Mouse (Mus musculus): ENCODE measurements around the gene Henmt1. TPM values are rescaled to one million over a fixed set of nuclear protein-coding genes. Genes with fewer than 3 reads are reported as not detected.

The Henmt1 gene
- not detected in 2 replicates for polyA plus RNA-seq (2012; rRNA removed)

DNA sequence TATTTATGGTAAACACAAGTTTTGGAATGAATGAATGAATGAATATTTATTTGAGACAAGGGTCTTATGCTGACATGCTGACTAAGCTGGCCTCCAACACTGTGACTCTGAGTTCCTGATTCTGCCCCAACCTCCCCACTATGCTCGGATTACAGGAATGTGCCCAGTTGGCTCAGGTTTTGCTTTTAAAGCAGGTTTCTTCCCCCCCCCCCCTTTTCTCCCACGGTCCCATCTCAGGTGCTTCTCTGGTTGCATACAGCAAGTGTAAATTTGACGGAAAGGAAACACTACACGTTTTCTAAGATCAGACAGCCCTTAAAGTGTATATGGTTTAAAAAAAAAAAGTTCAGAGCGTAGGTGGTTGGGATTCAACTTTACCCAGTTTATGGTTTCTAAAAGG, at the start of gene Henmt1:
TSS of gene Henmt1 (plus strand) at position 301 of the 400 bp plus-strand sequence.

DNA sequence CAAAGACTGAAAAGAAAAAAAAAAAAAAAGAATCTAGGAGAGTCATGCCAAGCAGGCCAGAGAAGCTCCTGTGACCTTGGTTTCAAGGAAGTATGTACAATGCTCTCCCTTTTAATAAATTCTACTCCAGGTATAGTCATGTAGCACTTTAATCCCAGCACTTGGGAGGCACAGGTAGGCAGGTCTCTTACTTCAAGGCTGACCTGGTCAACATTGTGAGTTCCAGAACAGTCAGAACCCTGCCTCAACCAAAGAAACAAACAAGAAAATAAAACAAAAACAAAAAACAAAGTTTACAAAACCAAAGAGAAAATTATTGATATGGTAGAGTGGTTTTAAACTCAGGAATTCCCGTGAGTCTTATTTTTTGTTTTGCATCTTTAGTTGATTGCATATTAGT, 49.8 kb upstream of the Henmt1 start, which contains the start of gene Fndc7:
TSS of gene Fndc7 (minus strand) at position 101 of the 400 bp plus-strand sequence.

DNA sequence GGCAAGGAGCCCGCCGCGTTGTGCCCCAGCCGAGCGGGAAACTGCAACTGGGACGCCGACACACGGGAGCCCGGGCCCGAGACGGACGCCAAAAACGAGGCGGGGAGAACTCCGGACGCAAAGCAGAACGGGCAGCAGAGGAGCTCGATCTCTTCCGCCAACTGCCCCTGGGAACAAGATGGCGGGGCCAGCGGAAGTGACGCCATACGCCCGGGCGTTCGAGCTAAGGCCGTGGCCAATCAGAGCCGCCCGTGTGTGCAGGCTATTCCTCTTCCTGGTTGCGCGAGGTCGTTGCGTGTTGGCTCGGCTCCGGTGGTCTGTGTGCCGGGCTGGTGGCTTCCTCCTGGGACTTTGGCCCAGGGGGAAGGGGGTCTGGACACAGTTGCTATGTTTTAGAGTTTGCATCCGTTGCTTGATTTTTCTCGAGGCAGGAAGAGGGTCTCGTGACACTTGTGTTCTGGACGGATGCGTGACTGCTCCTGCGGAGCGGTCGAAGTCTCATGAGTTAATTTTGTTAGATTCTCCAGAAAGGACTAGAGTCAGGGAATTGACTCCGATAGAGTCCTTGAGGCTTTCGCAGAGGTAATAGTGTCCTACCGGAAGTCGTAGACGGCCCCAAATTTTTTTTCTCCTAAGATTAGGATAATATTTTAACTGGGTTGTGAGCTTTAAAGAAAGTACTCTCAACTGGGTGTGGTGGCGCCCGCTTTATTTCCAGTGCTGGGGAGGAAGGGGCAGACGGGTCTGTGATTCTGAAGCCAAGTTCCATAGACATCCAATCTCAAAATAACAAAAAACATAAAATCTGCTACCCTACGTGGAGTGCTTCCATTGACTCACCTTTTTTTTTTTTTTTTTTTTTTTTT, 27.9 kb upstream of the Henmt1 start, which contains the start of gene Prpf38b:
TSS of gene Prpf38b (minus strand) at position 180 of the 866 bp plus-strand sequence.

DNA sequence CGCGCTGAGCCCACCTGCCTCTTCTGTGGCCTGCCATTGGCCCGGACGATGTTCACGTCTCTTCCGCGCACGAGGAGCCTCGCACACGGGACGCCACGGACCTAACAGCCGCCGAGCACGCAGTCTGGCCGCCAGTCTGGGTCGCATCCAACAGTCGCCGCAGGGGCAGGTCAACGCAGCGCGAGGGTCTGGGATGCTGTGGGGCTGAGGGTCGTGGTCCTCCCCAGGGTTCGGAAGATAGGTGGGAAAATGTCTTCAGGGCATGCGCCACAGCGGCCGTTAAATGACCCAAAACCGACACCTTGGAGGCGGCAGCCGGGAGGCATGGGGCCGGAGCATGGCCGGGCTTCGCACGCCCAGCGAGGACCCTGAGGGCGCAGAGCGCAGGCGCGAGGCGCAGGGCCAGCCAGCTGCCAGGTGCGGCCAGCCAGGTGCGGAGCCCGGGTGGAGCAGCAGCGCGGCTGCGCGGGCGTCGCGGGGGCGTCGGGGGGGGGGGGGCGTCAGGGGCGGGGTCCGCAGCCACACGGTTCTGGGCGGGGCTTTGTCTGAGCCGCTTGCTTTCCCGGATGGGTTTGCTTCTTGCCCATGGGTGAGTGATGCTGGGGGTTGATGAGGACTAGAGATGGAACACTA, 444 bp downstream of the Henmt1 start, which contains the start of gene Gm9857:
TSS of gene Gm9857 (minus strand) at position 445 of the 633 bp plus-strand sequence.

Other genes starting within 250 kb of the Henmt1 start
- gene Gpsm2, start 217.6 kb upstream of the Henmt1 start, polyA plus RNA-seq (2012; rRNA removed) = 2.4 TPM in 2 replicates
- gene Aknad1, start 200.2 kb upstream of the Henmt1 start, polyA plus RNA-seq (2012; rRNA removed) = not detected in 2 replicates
- gene Stxbp3, start 99.3 kb upstream of the Henmt1 start, polyA plus RNA-seq (2012; rRNA removed) = 0.57 and 1.3 TPM in 2 replicates
- gene Fndc7, start 49.9 kb upstream of the Henmt1 start, polyA plus RNA-seq (2012; rRNA removed) = 0.06 and 0.17 TPM in 2 replicates
- gene Prpf38b, start 28.1 kb upstream of the Henmt1 start, polyA plus RNA-seq (2012; rRNA removed) = 19.2 and 37.7 TPM in 2 replicates
- 0.90 TPM in 1 of 2 replicates, not detected in the other for gene Gm9857, start 572 bp downstream of the Henmt1 start, polyA plus RNA-seq (2012; rRNA removed)
- gene Fam102b, start 87.7 kb downstream of the Henmt1 start, polyA plus RNA-seq (2012; rRNA removed) = 0.55 and 0.90 TPM in 2 replicates
- gene Slc25a54, start 140.6 kb downstream of the Henmt1 start, polyA plus RNA-seq (2012; rRNA removed) = not detected in 2 replicates
- gene Slc25a24, start 183.3 kb downstream of the Henmt1 start, polyA plus RNA-seq (2012; rRNA removed) = 3.3 and 7.1 TPM in 2 replicates